Mouse (Mus musculus) liver (tissue): ENCODE results near the gene Mapt.
A peak's percentile ranks its signal among the peaks of the same experiment; 100 is the strongest.

Experiments
- DNase-seq: peaks from one replicate; pipeline ENCODE4 v3.0.0-alpha.2; 2020; ENCODE audit warnings: mixed read lengths

Gene Mapt

DNA sequence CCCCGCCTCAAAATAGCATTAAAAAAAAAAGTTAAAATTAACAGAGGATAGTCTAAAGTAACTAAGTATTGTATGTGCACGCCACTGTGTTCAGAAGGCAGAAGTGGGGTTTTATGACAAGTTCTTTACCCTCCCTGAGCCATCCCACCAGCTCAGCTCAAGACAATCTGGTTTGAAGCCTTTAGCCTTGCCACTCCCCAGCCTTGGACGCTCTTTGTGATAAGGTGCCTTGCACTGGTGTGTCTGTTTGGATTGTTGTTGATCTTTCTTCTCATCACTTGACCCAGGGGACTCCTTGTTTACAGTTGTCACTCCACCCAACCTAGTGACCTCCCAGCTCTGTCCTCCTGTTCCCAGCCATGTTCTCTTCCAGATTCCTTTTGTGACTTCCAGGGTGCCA lies 86.4 kb downstream of the Mapt start:
- peak; percentile 24 for DNase-seq

DNA sequence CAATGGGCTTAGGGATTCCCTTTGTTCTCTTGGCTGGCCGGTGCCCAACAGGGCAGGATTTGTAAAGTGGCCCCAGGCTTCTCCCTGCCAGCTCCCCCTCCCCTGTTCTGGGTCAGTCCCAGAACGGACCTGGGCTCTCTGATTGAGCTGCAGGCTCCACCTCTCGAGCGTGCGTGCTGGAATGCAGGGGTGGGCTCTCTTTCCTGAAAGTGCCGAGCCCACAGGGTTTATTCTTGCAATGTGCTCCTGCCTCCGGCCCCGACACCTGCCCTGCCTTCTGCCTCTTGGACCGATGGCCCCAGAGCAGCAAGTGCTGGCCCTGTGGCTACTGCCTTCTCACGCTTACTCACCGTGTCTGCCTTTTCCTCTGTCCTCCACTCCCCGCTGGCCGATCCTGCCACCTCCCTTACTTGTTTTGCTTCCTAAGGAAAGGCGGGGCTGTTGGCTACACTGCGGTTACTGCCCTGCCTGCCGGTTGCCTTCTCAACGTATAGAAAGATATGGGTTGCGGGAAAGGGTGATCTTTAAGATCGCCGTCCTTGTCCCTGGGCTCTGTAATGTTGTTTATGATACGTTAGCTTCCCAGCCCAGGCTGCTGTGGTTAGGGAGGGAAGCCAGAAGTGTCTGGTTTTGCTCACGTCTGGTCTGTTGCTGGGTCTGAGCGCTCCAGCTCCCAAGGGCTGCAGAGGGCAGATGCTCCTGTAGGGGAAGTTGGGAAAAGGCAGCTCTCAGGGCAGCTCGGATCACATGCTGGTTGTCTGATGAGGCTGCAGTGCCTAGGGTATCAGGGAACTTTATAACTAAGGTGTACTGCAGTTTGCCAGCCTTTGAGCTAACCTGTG lies 88.0 kb downstream of the Mapt start:
- DNase-seq, result peak; percentile 44

DNA sequence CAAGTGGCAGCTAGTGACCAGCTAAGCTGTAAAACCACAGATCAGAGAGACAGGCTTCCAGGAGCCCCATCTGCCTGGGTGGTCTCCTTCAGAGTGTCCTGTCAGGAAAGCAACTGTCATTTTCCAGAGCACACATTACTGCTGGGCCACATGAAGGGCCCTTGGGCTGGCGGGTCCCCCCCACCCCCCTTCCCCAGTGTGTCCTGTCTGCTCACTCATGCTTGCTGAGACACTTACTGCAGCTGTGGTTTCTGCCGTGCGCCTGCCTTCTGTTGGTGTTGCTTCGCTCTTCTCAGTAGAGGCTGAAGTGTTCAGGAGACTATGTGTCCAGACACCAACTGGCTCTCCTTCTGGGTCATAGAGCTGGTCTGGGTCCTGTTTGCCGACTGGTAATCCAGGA lies 89.3 kb downstream of the Mapt start:
- no peak for DNase-seq

DNA sequence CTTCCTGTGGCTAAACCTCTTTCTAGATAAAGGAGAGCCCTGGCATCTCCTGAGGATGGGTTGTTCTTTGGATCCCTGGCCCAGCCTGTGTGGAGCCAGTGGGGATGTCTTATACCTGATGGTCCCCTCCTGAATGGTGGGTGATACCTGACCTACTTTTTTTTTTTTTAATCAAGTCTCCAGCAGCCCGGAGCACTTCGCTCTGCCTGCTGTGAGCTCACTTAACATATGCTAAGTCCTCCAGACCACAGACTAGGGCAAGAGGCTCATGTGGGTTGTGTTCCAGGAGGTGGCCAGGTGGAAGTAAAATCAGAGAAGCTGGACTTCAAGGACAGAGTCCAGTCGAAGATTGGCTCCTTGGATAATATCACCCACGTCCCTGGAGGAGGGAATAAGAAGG lies 91.0 kb downstream of the Mapt start:
- no peak for DNase-seq

DNA sequence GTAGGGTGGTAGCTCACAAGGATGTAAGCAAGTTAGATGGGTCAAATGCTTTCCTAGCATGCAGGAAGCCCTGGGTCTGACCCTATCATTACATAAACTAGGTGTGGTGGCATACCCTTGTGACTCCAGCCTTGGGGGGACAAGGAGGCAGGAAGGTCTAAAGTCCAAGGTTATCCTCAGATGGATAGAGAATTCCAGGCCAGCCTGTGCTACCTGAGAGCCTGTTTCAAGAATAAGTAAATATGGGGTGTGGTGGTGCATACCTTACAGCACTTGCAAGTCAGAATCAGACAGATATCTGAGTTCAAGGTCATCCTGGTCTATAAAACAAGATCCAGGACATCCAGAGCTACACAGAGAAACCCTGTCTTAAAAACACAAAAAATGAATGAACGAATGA lies 96.3 kb downstream of the Mapt start:
- no peak for DNase-seq

DNA sequence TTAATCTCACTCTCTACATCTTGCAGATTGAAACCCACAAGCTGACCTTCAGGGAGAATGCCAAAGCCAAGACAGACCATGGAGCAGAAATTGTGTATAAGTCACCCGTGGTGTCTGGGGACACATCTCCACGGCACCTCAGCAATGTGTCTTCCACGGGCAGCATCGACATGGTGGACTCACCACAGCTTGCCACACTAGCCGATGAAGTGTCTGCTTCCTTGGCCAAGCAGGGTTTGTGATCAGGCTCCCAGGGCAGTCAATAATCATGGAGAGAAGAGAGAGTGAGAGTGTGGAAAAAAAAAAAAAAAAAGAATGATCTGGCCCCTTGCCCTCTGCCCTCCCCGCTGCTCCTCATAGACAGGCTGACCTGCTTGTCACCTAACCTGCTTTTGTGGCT lies 96.8 kb downstream of the Mapt start:
- DNase-seq, result no peak

DNA sequence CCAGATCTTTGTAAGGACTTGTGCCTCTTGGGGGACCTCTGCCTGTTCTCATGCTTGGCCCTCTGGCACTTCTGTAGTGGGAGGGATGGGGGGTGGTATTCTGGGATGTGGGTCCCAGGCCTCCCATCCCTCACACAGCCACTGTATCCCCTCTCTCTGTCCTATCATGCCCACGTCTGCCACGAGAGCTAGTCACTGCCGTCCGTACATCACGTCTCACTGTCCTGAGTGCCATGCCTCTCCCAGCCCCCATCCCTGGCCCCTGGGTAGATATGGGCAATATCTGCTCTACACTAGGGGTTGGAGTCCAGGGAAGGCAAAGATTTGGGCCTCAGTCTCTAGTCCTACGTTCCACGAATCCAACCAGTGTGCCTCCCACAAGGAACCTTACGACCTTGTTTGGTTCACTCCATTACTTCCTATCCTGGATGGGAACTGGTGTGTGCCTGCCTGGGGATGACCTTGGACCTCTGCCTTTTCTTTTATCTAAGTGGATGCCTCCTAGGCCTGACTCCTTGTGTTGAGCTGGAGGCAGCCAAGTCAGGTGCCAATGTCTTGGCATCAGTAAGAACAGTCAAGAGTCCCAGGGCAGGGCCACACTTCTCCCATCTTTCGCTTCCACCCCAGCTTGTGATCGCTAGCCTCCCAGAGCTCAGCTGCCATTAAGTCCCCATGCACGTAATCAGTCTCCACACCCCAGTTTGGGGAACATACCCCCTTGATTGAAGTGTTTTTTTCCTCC lies 98.2 kb downstream of the Mapt start:
- DNase-seq, result no peak

DNA sequence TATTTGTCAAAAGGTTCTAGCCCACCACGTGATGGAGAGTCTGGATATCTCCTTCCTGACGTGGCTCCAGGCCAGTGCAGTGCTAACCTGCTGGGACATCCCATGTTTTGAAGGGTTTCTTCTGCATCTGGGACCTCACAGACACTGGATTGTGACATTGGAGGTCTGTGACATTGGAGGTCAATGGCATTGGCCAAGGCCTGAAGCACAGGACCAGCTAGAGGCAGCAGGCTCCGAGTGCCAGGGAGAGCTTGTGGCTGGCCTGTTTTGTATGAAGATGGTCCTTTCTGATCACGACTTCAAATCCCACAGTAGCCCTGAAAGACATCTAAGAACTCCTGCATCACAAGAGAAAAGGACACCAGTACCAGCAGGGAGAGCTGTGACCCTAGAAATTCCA lies 99.0 kb downstream of the Mapt start:
- no peak for DNase-seq

DNA sequence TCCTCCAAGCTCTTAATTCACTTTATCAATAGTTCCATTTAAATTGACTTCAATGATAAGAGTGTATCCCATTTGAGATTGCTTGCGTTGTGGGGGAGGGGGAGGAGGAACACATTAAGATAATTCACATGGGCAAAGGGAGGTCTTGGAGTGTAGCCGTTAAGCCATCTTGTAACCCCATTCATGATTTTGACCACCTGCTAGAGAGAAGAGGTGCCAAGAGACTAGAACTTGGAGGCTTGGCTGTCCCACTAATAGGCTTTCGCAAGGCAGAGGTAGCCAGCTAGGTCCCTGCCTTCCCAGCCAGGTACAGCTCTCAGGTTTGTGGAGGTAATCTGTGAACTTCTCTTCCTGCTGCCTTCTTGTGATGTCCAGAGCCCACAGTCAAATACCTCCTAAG lies 100.0 kb downstream of the Mapt start:
- no peak for DNase-seq

DNA sequence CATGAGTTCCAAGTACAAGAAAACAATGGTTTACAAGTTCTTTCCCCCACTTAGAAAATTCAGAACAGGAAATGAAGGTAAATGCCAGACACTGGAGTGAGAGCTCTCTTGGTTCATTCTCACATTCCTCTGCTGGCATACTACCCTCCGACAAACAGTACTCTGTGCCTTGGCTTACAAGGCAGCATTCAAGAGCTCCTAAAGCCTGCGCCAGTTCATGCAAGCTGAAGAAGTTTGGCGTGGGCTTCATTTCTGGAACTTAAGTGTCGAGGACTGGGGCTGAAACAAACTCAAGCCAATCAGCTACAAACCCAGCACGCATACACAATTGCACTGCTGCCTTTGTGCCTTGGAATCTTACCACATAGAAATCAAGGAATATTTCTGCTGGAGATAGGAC lies 100.9 kb downstream of the Mapt start:
- DNase-seq, result no peak

DNA sequence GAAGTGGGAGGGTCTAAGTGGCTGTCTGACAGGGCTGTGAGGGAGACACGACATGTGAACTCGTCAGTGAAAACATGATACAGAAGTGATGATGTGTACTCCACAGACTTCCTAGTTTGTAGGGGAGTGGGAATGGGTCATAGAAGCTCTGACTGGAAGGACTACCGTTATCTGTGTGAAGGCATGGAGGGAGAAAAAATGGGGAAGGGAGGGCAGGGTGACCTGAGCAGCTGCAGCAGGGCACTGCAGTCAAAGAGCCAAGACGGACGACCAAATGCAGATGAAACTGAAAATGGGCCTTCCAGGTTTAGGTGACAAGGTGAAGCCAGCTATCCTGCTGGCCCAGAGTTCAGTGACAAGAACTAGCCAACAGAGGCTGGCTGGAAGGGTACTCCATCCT lies 102.9 kb downstream of the Mapt start:
- DNase-seq, result no peak

DNA sequence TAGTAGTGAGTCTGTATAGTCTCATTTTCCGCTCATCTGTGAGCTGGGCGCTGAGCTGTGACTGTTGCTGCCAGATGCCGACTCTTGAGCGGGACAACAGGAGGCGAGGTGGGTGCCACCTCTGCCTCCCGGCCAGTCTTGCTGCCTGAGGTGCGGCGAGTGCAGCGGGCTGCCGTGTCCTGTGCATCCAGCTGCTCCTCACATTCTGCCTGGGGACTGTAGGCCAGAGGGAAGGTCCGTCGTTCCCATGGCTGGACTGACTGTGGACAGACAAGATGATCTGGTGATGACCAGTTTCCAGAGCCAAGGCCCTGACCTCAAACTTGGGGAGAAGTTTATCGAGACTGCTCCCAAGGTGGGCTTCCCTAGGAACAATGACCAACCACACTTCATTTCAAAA lies 103.8 kb downstream of the Mapt start:
- DNase-seq, result no peak

DNA sequence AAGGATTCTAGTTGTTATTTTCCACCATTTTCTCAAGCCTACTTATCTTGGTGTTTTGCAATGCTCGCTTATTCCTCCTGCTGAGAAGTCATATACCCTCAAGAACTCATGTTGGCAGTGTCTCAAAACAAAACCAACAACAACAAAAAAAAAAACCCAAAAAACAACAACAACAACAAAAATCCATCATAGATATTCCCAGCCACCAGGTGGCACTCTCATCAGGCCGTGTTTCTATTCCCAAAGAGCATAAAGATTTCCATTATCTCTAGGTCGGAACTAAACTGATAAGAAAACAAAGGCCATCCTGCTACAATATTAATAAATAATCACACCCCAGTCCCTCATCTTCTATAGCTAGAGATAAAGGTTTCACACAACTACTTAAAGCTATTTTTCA lies 115.7 kb downstream of the Mapt start:
- DNase-seq, result no peak

DNA sequence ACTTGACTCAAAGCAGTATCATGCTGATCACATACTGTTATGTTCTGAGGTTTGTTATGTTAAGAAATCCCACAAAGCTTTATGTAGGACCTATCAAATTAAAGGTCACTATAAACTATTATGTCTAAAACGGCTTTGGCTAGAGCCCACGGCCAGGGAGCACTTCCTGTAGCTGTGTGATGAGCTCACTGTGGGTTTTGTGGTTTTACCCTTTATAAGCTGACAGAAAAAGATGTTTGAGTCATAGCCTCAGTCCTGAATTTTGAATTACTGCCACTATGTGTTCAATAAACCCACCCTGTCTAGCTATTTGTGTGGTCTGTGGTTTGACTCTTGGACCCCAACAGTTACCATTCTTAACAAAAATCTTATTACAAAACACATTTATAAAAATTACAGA lies 130.6 kb downstream of the Mapt start:
- DNase-seq, result no peak

DNA sequence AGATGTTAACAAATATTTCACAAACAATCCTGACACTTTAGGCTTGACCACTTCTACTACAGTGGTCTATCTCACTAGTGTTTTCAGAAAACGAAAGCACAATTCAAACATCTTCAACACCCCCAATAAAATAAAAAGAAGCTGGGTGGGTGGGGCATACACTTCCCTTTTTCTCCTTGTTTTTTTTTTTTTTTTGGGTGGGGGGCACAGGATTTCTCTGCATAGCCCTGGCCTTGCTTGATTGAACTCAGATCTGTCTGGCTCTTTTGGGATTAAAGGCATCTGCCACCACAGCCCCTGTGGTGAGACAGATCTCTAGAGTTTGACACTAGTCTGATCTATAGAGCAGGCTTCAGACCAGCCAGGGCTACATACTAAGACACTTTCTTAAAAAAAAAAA lies 131.5 kb downstream of the Mapt start:
- DNase-seq, result no peak

DNA sequence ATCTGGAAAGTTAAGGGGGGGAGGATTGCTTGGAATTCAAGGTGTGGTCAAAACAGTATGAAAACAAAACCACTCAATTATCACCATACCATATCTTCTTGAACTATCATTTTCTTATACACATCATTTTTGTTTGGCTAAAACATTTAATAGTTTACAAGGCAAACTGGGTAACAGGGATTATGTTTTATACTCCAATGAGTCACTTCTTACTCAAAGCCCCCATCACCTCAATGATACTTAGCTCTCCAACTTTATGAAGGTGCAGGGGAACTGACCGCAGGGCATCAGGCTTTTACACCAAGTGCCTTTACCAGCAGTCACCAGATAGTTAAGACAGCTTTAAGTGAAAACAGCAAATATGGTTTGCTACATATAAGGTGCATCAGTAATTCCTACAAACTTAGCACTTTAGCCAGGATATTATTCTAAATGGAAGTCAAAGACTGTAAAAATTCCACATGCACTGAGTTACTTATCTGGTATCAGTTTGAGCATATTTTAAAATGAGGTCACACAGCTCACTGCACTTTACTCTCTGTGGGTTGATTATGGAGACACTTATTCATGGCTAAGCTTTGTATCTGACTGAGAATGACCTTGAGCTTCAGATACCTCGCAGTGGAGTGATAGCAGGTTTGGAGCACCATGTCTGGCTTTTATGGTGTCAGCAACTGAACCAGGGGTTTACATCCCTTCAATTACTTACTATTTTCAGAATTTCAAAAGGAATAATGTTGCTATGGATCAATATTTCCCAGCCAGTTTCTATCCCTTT lies 132.8 kb downstream of the Mapt start:
- DNase-seq, result no peak

DNA sequence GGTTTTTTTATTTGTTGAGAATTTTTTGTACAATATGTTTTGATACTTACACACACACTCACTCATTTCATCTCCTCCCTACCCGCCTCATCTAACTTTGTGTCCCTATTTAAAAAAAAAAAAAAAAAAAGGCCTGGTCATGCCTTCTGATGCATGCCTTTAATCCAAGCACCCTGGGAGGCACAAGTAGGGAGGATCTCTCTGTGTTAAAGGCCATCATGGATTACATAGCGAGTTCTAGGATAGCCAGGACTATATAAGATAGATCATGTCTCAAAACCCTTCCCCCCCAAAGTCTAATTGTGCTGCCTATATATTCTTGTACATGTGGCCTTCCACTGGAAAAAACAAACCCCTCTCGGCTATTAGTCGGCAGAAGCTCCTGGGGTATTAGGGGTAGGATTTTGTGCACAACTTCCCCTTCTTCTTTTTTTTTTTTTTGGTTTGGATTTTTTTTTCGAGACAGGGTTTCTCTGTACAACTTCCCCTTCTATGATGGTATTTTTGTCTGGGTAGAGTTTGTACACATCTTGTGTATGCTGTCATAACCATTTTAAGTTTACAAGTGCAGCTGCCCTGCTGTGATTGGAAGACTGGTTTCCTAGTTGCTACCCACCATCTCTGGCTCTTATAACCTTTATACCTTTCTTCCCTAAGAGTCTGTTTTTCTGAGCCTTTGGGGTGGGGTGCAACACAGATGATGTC lies 136.4 kb downstream of the Mapt start:
- no peak for DNase-seq

DNA sequence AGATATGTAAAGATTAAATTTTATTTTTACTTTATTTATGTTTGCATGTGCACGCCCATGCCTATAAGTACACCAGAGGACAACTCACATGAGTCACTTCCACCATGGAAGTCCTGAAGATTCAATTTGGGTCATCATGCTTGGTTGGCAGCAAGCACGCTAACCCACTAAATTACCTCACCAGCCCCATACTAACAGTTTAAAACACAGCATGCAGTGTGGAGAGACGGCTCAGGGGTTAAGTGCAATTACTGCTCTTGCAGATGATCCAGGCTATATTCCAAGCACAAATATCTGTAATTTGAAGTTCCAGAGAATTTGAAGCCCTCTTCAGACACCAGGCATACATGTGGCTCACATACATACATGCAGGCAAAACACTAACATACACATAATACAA lies 145.1 kb downstream of the Mapt start:
- no peak for DNase-seq

DNA sequence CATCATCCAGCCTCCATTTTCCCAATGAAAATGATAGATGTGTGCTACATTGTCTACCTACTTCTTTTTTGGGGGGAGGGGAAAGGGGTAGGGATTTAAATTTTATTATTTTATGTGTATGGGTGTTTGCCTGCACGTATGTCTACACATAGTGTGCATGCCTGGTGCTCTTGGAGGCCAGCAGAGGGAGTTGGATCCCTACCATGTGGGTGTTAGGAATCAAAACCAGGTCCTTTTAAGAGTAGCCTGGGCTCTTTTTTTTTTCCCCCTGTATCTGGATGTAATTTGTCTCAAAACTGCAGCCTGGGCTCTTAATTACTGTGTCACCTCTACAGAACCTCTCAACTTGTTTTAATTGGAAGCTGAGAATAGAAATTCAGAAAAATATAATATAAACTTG lies 148.4 kb downstream of the Mapt start:
- DNase-seq, result peak; percentile 12
